Mouse (Mus musculus): Measurements from ENCODE around the gene Stk16. TPM values are rescaled to one million over a fixed set of nuclear protein-coding genes. Genes with fewer than 3 reads are reported as not detected.
A peak's percentile ranks its signal among the peaks of the same experiment; 100 is the strongest.

The Stk16 gene
- polyA plus RNA-seq, 1 experiment from 2014 or later = 154 TPM

- H3K36me3 ChIP-seq (ENCODE audit: control insufficient read depth, insufficient read depth, low read length) = peaks cover 43% of the 10 kb centered on the region
- WGBS = 65% methylated on average over 4 of the region's 4 CpGs
- no peak for ATAC-seq
- H3K9me3 ChIP-seq (replicated peaks; ENCODE audit: control insufficient read depth, low read length, poor library complexity, severe bottlenecking) = no peaks in the 10 kb centered on the region
- no peak overlapping the region for H3K27ac ChIP-seq (ENCODE audit: low read length)
- no peaks in the 10 kb centered on the region for H3K27me3 ChIP-seq (ENCODE audit: control insufficient read depth, insufficient read depth, low read depth, low read length)
- H3K4me1 ChIP-seq (ENCODE audit: control insufficient read depth, insufficient read depth, low read length) = peaks cover 18% of the 10 kb centered on the region
- H3K4me2 ChIP-seq (ENCODE audit: low read length) = no peak overlapping the region
- H3K9ac ChIP-seq (ENCODE audit: low read depth, low read length) = no peak overlapping the region
- no peak overlapping the region for H3K4me3 ChIP-seq (ENCODE audit: low read depth, low read length)
Measured at GRCm38 (mm10) chr1:75182160-75182559, 28.5 kb upstream of the Stk16 start.

- Histone ChIP-seq H3K27ac (ENCODE audit: low read length) (no peak overlapping the region), H3K9ac (ENCODE audit: low read depth, low read length) (no peak overlapping the region), H3K4me3 (ENCODE audit: low read depth, low read length) (no peak overlapping the region), H3K36me3 (ENCODE audit: control insufficient read depth, insufficient read depth, low read length) (peaks cover 50% of the 10 kb centered on the region), H3K9me3 (replicated peaks; ENCODE audit: control insufficient read depth, low read length, poor library complexity, severe bottlenecking) (no peaks in the 10 kb centered on the region), H3K4me2 (ENCODE audit: low read length) (no peak overlapping the region), H3K27me3 (ENCODE audit: control insufficient read depth, insufficient read depth, low read depth, low read length) (no peaks in the 10 kb centered on the region), H3K4me1 (ENCODE audit: control insufficient read depth, insufficient read depth, low read length) (peaks cover 8% of the 10 kb centered on the region)
- 91% methylated on average over 11 of the region's 11 CpGs for WGBS
- ATAC-seq = no peak
Measured at GRCm38 (mm10) chr1:75185495-75185894, 25.1 kb upstream of the Stk16 start.

- Histone ChIP-seq H3K9ac (ENCODE audit: low read depth, low read length) (no peak overlapping the region), H3K4me3 (ENCODE audit: low read depth, low read length) (no peak overlapping the region), H3K4me1 (ENCODE audit: control insufficient read depth, insufficient read depth, low read length) (peaks cover 14% of the 10 kb centered on the region), H3K36me3 (ENCODE audit: control insufficient read depth, insufficient read depth, low read length) (peaks cover 44% of the 10 kb centered on the region), H3K9me3 (replicated peaks; ENCODE audit: control insufficient read depth, low read length, poor library complexity, severe bottlenecking) (no peaks in the 10 kb centered on the region), H3K27me3 (ENCODE audit: control insufficient read depth, insufficient read depth, low read depth, low read length) (no peaks in the 10 kb centered on the region), H3K27ac (ENCODE audit: low read length) (no peak overlapping the region), H3K4me2 (ENCODE audit: low read length) (no peak overlapping the region)
- ATAC-seq = no peak
Measured at GRCm38 (mm10) chr1:75187126-75187525, 23.5 kb upstream of the Stk16 start.

- Histone ChIP-seq H3K27ac (ENCODE audit: low read length) (no peak overlapping the region), H3K4me2 (ENCODE audit: low read length) (no peak overlapping the region), H3K9ac (ENCODE audit: low read depth, low read length) (no peak overlapping the region), H3K4me3 (ENCODE audit: low read depth, low read length) (no peak overlapping the region), H3K4me1 (ENCODE audit: control insufficient read depth, insufficient read depth, low read length) (peaks cover 18% of the 10 kb centered on the region), H3K36me3 (ENCODE audit: control insufficient read depth, insufficient read depth, low read length) (peaks cover 37% of the 10 kb centered on the region), H3K27me3 (ENCODE audit: control insufficient read depth, insufficient read depth, low read depth, low read length) (no peaks in the 10 kb centered on the region), H3K9me3 (replicated peaks; ENCODE audit: control insufficient read depth, low read length, poor library complexity, severe bottlenecking) (no peaks in the 10 kb centered on the region)
- WGBS = 84% methylated on average over 2 of the region's 2 CpGs
- ATAC-seq = no peak
Measured at GRCm38 (mm10) chr1:75187914-75188483, 22.6 kb upstream of the Stk16 start.

- H3K27me3 ChIP-seq (ENCODE audit: control insufficient read depth, insufficient read depth, low read depth, low read length) = no peaks in the 10 kb centered on the region
- no peak for ATAC-seq
- peak overlapping the region; percentile 90; the same call in 1 of the 2 replicates for H3K9ac ChIP-seq (ENCODE audit: low read depth, low read length)
- peaks cover 24% of the 10 kb centered on the region for H3K4me1 ChIP-seq (ENCODE audit: control insufficient read depth, insufficient read depth, low read length)
- WGBS = 79% methylated on average over 2 of the region's 2 CpGs
- peak overlapping the region; percentile 81 for H3K4me2 ChIP-seq (ENCODE audit: low read length)
- H3K9me3 ChIP-seq (replicated peaks; ENCODE audit: control insufficient read depth, low read length, poor library complexity, severe bottlenecking) = no peaks in the 10 kb centered on the region
- no peak overlapping the region for H3K4me3 ChIP-seq (ENCODE audit: low read depth, low read length)
- H3K36me3 ChIP-seq (ENCODE audit: control insufficient read depth, insufficient read depth, low read length) = peaks cover 23% of the 10 kb centered on the region
- H3K27ac ChIP-seq (ENCODE audit: low read length) = no peak overlapping the region
Measured at GRCm38 (mm10) chr1:75190577-75190976, 20.1 kb upstream of the Stk16 start.

- peaks cover 24% of the 10 kb centered on the region for H3K4me1 ChIP-seq (ENCODE audit: control insufficient read depth, insufficient read depth, low read length)
- ATAC-seq = no peak
- H3K27me3 ChIP-seq (ENCODE audit: control insufficient read depth, insufficient read depth, low read depth, low read length) = no peaks in the 10 kb centered on the region
- peaks cover 22% of the 10 kb centered on the region for H3K36me3 ChIP-seq (ENCODE audit: control insufficient read depth, insufficient read depth, low read length)
- H3K4me3 ChIP-seq (ENCODE audit: low read depth, low read length) = peak overlapping the region; percentile 78
- peak overlapping the region; percentile 90 for H3K9ac ChIP-seq (ENCODE audit: low read depth, low read length)
- 38% methylated on average over 5 of the region's 5 CpGs for WGBS
- peak overlapping the region; percentile 98 for H3K27ac ChIP-seq (ENCODE audit: low read length)
- no peaks in the 10 kb centered on the region for H3K9me3 ChIP-seq (replicated peaks; ENCODE audit: control insufficient read depth, low read length, poor library complexity, severe bottlenecking)
- peak overlapping the region; percentile 81 for H3K4me2 ChIP-seq (ENCODE audit: low read length)
Measured at GRCm38 (mm10) chr1:75191258-75191621, 19.4 kb upstream of the Stk16 start.

GRCm38 (mm10) chr1:75191622-75192402, 18.8 kb upstream of the Stk16 start, which contains the start of the genes Ankzf1 and Atg9a:
Ankzf1 (plus strand) TSS chr1:75192151.
Atg9a (minus strand) TSS chr1:75192196.
- Histone ChIP-seq H3K9me3 (replicated peaks; ENCODE audit: control insufficient read depth, low read length, poor library complexity, severe bottlenecking) (no peaks in the 10 kb centered on the region), H3K9ac (ENCODE audit: low read depth, low read length) (peak within 1 kb of the TSS; percentile 90), H3K27me3 (ENCODE audit: control insufficient read depth, insufficient read depth, low read depth, low read length) (no peaks in the 10 kb centered on the region), H3K4me1 (ENCODE audit: control insufficient read depth, insufficient read depth, low read length) (peaks cover 24% of the 10 kb centered on the region), H3K4me2 (ENCODE audit: low read length) (peak within 1 kb of the TSS; percentile 99), H3K36me3 (ENCODE audit: control insufficient read depth, insufficient read depth, low read length) (peaks cover 26% of the 10 kb centered on the region), H3K27ac (ENCODE audit: low read length) (peak within 1 kb of the TSS; percentile 98), H3K4me3 (ENCODE audit: low read depth, low read length) (peak within 1 kb of the TSS; percentile 78)
- under 1% methylated on average over 56 of the region's 56 CpGs for WGBS
- ATAC-seq = peak; percentile 99

- peak overlapping the region; percentile 90 for H3K9ac ChIP-seq (ENCODE audit: low read depth, low read length)
- H3K4me1 ChIP-seq (ENCODE audit: control insufficient read depth, insufficient read depth, low read length) = peaks cover 24% of the 10 kb centered on the region
- H3K9me3 ChIP-seq (replicated peaks; ENCODE audit: control insufficient read depth, low read length, poor library complexity, severe bottlenecking) = no peaks in the 10 kb centered on the region
- peaks cover 26% of the 10 kb centered on the region for H3K36me3 ChIP-seq (ENCODE audit: control insufficient read depth, insufficient read depth, low read length)
- peak overlapping the region; percentile 99 for H3K4me2 ChIP-seq (ENCODE audit: low read length)
- peak overlapping the region; percentile 78 for H3K4me3 ChIP-seq (ENCODE audit: low read depth, low read length)
- H3K27ac ChIP-seq (ENCODE audit: low read length) = peak overlapping the region; percentile 98
- under 1% methylated on average over 19 of the region's 19 CpGs for WGBS
- ATAC-seq = peak; percentile 15
- no peaks in the 10 kb centered on the region for H3K27me3 ChIP-seq (ENCODE audit: control insufficient read depth, insufficient read depth, low read depth, low read length)
Measured at GRCm38 (mm10) chr1:75192452-75192851, 18.2 kb upstream of the Stk16 start.

GRCm38 (mm10) chr1:75201236-75201635, 9.4 kb upstream of the Stk16 start:
- H3K4me1 ChIP-seq (ENCODE audit: control insufficient read depth, insufficient read depth, low read length) = no peaks in the 10 kb centered on the region
- no peak overlapping the region for H3K9ac ChIP-seq (ENCODE audit: low read depth, low read length)
- no peaks in the 10 kb centered on the region for H3K27me3 ChIP-seq (ENCODE audit: control insufficient read depth, insufficient read depth, low read depth, low read length)
- no peak for ATAC-seq
- no peak overlapping the region for H3K4me3 ChIP-seq (ENCODE audit: low read depth, low read length)
- 93% methylated on average over 1 of the region's 1 CpGs for WGBS
- no peaks in the 10 kb centered on the region for H3K9me3 ChIP-seq (replicated peaks; ENCODE audit: control insufficient read depth, low read length, poor library complexity, severe bottlenecking)
- H3K36me3 ChIP-seq (ENCODE audit: control insufficient read depth, insufficient read depth, low read length) = peaks cover 23% of the 10 kb centered on the region
- H3K4me2 ChIP-seq (ENCODE audit: low read length) = no peak overlapping the region
- H3K27ac ChIP-seq (ENCODE audit: low read length) = no peak overlapping the region
